Mouse (Mus musculus) G1E (cell line): ENCODE measurements around the gene March8. TPM values are rescaled to one million over a fixed set of nuclear protein-coding genes. Genes with fewer than 3 reads are reported as not detected.

ENCODE experiments used
- ATAC-seq: 2 replicates; pipeline ENCODE4 v1.8.0; 2016; ENCODE audit warnings: mild to moderate bottlenecking; ENCODE audit not compliant: insufficient number of reproducible peaks, poor library complexity, low FRiP score, severe bottlenecking; ENCODE audit errors: extremely low read depth
- DNase-seq: peaks from one replicate; pipeline ENCODE4 v3.0.0; 2012; ENCODE audit warnings: low spot score
- H3K27me3 ChIP-seq: 2 replicates; pipeline ENCODE4 v1.6.1; 2012; ENCODE audit warnings: mild to moderate bottlenecking, low read length, inconsistent platforms; ENCODE audit not compliant: insufficient read depth
- H3K36me3 ChIP-seq: replicated peaks from 2 replicates; pipeline ENCODE3; 2012; ENCODE audit warnings: mild to moderate bottlenecking, inconsistent platforms
- H3K4me1 ChIP-seq: 2 replicates; pipeline ENCODE4 v1.6.1; 2012; ENCODE audit warnings: low read depth, low read length, inconsistent platforms, mixed read lengths; ENCODE audit not compliant: insufficient read depth
- H3K4me3 ChIP-seq: 2 replicates; pipeline ENCODE4 v1.5.1; 2012; ENCODE audit warnings: low read depth, mild to moderate bottlenecking, inconsistent platforms, low read length, moderate library complexity, mixed read lengths
- H3K9me3 ChIP-seq: replicated peaks from 2 replicates; pipeline ENCODE4 v1.6.1; 2012; ENCODE audit warnings: inconsistent platforms
- CTCF ChIP-seq: IDR thresholded peaks from 2 replicates; pipeline ENCODE4 v1.5.1; 2012; ENCODE audit warnings: low read depth, low read length, inconsistent platforms, mixed read lengths
- GATA1 ChIP-seq: IDR thresholded peaks from 2 replicates; pipeline ENCODE4 v1.6.1; 2012; ENCODE audit warnings: borderline replicate concordance, low read length, inconsistent platforms, mixed read lengths
- GATA2 ChIP-seq: IDR thresholded peaks from 2 replicates; pipeline ENCODE4 v1.6.1; 2012; ENCODE audit warnings: low read depth, low read length, inconsistent platforms, borderline replicate concordance
- POLR2AphosphoS5 ChIP-seq: IDR thresholded peaks from 2 replicates; pipeline ENCODE4 v1.6.1; 2012; ENCODE audit warnings: low read depth, low read length, inconsistent platforms; ENCODE audit not compliant: insufficient replicate concordance
- TAL1 ChIP-seq: conservative IDR thresholded peaks from 2 replicates; pipeline ENCODE4 v1.6.1; 2012; ENCODE audit warnings: low read depth, low read length, inconsistent platforms, mixed read lengths
- polyA plus RNA-seq: library from polyadenylated mRNA; stranded (reverse); fragments of >175 nt; gene quantifications from 2 replicates; pipeline ENCODE4 v1.2.3, GENCODE M21; 2012
- total RNA-seq, 2 experiments: library from RNA; stranded (forward) in 1 of 2; stranded (reverse) in 1 of 2; fragments of 200-1000 nt in 1 of 2; fragments of >200 nt in 1 of 2; fragmentation: Nextera tagmentation in 1 of 2; gene quantifications; 2 replicates each; pipeline ENCODE4 v1.2.3; 2014 to 2017

The March8 gene
- total and polyA plus RNA-seq, 3 experiments: 8.8 to 191 (median 53.9) TPM

DNA sequence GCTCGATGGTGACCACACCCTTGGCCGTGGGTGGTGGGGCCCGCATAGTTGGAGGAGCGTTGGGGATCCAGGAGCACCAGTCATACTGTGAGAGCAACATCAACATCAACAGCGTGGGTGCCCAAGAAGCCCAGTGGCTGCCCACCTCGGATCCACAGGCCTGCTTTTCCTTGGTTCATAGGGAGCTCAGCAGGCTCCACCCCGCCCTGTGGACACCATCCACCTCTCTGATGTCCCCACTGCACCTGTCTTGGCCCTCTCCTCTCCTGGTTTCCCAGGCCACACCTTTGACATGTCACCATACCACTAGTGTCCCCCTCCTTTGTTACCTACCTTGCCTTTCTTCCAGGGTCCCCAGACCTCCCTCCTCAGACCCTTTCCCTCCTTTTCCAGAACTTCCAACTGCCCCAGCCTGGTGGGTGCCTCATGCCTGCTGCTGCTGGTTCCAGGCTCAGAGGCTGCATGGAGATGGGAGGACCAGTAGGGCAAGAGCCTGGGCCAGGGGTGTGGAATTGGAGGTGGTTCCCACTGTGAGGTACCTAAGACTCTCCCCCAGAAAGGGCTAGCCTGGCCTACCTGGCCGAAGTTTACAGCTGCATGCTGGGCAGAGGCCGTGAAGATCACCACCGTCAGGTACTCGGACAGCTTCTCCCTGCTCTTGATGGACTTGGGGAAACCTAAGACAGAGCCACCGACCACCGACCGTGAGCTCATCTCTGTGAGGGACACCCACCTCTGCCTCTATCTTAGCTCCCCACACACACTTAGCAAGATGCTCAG is 74.9 kb downstream of the March8 start:
- Histone ChIP-seq H3K4me1 (peaks cover 29% of the 10 kb centered on the region), H3K4me3 (no peak overlapping the region), H3K27me3 (no peaks in the 10 kb centered on the region), H3K36me3 (peaks cover 71% of the 10 kb centered on the region), H3K9me3 (no peaks in the 10 kb centered on the region)
- no peak for ATAC-seq
- TF ChIP-seq CTCF (no peak), GATA2 (no peak), TAL1 (no peak), GATA1 (no peak), POLR2AphosphoS5 (no peak)
- DNase-seq: no peak

DNA sequence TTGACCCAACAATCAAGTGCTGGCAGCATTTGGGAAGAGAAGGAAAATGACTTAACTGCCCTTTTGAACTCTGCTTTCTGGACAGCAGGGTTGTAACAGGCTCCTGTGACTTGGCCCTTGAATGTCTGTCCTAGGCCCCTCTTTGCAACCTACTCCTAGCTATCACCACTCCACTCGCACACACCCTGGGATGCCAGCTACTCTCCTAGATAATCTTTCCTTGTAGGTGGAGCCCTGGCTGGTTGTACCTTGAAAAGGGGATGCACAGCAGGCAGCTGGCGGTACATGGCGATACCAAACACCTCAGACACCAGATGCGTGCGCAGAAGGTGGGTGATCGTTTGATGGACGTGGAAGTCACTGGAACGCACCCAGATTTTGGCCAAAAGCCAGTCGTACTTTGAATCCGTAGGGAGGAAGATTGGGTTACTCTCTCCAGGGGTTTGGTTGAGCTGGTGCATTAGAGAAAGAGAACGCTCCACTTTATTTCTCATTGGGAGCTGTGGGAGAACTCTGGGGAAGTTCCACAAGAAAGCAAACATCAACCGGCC is 77.4 kb downstream of the March8 start:
- Histone ChIP-seq H3K27me3 (no peaks in the 10 kb centered on the region), H3K9me3 (no peaks in the 10 kb centered on the region), H3K4me1 (peaks cover 35% of the 10 kb centered on the region), H3K4me3 (no peak overlapping the region), H3K36me3 (peaks cover 69% of the 10 kb centered on the region)
- ATAC-seq: no peak
- no peak for DNase-seq
- TF ChIP-seq GATA1: no peak
- no peak for TF ChIP-seq CTCF
- TF ChIP-seq POLR2AphosphoS5: no peak
- no peak for TF ChIP-seq GATA2
- no peak for TF ChIP-seq TAL1

DNA sequence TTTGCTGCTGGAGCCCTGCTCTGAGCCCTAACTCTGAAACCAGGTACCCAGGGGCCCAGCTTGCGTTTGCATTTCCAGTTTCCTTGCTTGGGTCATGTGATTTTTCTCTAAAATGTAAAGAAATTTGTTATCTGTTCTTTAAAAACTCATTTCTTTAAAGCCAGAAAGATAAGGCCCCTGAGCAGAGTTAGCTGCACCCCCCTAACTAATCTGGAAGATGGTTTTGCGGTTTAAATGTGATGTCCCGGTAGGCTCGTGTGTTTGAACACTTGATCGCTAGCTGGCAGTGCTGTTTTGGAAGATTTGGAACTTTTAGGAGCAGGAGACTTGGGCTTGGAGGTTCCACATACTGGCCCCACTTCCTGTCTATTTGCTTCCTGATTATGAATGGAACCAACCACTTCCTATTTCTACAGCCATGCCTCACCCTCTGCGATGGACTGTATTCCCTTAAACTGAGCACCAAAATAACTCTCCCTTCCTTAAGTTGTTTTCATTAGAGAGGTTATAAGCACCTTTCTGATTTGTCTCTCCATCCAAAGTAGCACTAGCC is 78.3 kb downstream of the March8 start:
- H3K36me3 ChIP-seq: peaks cover 63% of the 10 kb centered on the region
- no peaks in the 10 kb centered on the region for H3K27me3 ChIP-seq
- H3K4me1 ChIP-seq: peaks cover 35% of the 10 kb centered on the region
- TF ChIP-seq GATA1 (no peak), GATA2 (no peak), POLR2AphosphoS5 (no peak), TAL1 (no peak), CTCF (no peak)
- DNase-seq (no peak), ATAC-seq (peak; percentile 56)
- H3K4me3 ChIP-seq: no peak overlapping the region; the same call in 1 of the 2 replicates
- no peaks in the 10 kb centered on the region for H3K9me3 ChIP-seq

- peaks cover 60% of the 10 kb centered on the region for H3K36me3 ChIP-seq
Measured at GRCm38 (mm10) chr6:116417518-116418315, 79.9 kb downstream of the March8 start.

DNA sequence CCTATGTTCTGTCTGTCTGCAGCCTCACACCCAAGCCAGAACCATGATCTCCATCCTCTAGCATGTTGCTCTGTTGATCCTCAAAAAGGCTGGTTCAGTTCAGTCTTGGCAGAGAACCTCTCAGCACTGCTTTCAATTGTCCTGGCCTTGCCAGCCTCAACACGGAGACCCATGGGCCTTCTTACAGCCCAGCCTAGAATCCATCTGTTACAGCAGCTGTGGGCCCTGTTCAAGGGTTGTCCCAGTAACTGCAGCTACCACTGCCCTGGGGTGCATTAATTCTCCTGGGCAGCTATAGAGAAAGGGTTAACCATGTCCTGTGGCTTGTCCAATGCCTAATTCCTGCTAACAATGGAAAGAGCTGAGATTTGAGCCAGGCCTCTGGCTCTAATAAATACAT is 80.7 kb downstream of the March8 start:
- ATAC-seq (no peak), DNase-seq (no peak)
- Histone ChIP-seq H3K36me3 (peaks cover 60% of the 10 kb centered on the region), H3K4me3 (no peak overlapping the region), H3K27me3 (no peaks in the 10 kb centered on the region), H3K4me1 (peaks cover 26% of the 10 kb centered on the region), H3K9me3 (no peaks in the 10 kb centered on the region)
- TF ChIP-seq GATA1 (no peak), CTCF (no peak), GATA2 (no peak), POLR2AphosphoS5 (no peak), TAL1 (no peak)

More at GRCm38 (mm10) chr6:116417518-116418315, 79.9 kb downstream of the March8 start:
- TF ChIP-seq CTCF (peak; percentile 56), GATA2 (no peak), GATA1 (no peak), POLR2AphosphoS5 (no peak)
- DNase-seq (no peak), ATAC-seq (peak; percentile 11; the same call in 1 of the 2 replicates)
- Histone ChIP-seq H3K27me3 (no peaks in the 10 kb centered on the region), H3K4me3 (no peak overlapping the region), H3K4me1 (peaks cover 29% of the 10 kb centered on the region), H3K9me3 (no peaks in the 10 kb centered on the region)

- Histone ChIP-seq H3K4me3 (no peak overlapping the region), H3K27me3 (no peaks in the 10 kb centered on the region), H3K36me3 (peaks cover 58% of the 10 kb centered on the region), H3K4me1 (peaks cover 26% of the 10 kb centered on the region), H3K9me3 (no peaks in the 10 kb centered on the region)
- ATAC-seq (no peak), DNase-seq (no peak)
- TF ChIP-seq TAL1: no peak
- no peak for TF ChIP-seq GATA1
- TF ChIP-seq CTCF: no peak
- TF ChIP-seq POLR2AphosphoS5: no peak
- no peak for TF ChIP-seq GATA2
Measured at GRCm38 (mm10) chr6:116419699-116420098, 81.9 kb downstream of the March8 start.
